Mouse (Mus musculus) embryo, embryonic 11.5 days (tissue): Measurements from ENCODE around the gene Abhd8.

Experiments
- DNase-seq: peaks from one replicate; pipeline ENCODE4 v3.0.0-alpha.2; 2012; ENCODE audit warnings: low read depth, low spot score

Gene Abhd8

GRCm38 (mm10) chr8:71463188-71464033, at the start of gene Abhd8:
Gene Abhd8 (minus strand): TSS chr8:71463655.
- DNase-seq, result peak; percentile 94

DNA sequence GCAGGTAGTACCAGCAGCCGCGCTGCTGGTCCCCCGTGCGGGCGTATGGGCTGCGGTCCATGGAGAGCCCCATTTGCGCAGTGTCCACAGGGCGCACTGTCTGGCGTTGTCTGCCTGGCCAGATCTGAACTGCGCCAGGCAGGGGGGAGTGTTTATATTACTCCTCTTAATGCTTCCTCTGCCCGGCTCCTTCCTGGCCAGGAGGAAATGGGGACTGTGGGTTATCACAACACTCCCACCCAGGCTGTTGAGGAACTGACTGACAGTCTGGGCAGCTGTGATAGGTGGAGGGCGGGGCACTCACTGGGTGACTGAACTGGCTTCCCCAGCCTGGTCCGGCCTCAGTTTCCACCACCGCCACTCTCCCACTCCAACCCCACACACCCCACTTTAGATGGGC, 48.2 kb upstream of the Abhd8 start, which contains the start of gene Plvap:
TSS of gene Plvap (minus strand) at position 109 of the 400 bp plus-strand sequence.
- DNase-seq, result no peak

DNA sequence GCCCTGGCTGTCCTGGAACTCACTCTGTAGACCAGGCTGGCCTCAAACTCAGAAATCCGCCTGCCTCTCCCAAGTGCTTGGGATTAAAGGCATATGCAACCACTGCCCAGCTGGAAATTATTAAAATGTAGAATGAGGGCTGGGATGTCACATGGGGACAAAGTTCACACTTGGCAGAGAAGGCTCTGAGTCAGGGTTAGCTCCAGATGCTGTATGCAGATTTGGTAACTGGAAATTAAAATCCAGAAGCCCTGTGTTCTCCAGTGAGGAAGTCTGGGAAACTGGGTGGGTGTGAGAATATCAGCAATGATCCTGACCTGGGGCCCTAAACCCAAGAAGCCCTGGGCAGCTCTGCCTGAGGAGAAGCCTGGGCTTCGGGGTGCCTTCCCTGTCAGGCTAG, 45.9 kb upstream of the Abhd8 start:
- DNase-seq, result no peak

- peak; percentile 80 for DNase-seq
Observed at GRCm38 (mm10) chr8:71507589-71508104, 44.2 kb upstream of the Abhd8 start.

DNA sequence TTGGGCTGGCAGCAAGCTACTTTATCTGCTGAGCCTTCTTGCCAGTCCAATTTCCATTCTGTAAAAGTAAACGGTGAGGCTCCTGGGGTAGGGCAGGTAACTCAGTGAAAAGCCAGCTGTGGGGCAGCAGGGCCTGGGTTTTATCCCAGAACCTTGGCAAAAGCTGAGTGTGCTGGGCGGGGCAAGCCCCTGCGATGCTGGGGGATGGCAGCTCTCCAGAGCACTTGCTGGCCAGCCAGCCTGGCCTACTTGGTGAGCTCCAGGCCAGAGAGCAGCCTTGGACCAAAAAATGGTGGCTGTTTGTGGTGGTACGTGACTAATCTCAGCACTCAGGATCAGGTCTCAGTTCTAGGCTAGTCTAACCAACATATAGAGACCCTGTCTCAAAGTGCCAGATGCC, 42.5 kb upstream of the Abhd8 start:
- DNase-seq, result no peak

DNA sequence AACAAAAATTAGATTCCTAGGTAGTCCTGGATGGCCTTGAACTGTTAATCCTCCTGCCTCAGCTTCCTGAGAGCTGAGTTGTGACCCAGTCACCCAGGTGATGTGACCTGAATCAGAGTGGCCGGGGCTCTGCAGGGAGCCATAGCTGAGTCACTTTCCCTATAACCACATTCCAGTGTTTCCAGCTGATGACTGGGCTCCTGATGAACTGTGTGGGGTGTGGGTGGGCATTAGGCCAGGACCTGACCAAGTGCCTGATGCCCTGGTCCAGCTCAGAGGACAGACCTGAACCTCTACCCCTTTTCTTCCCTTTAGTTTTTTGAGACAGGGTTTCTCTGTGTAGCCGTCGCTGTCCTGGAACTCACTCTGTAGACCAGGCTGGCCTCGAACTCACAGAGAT, 41.9 kb upstream of the Abhd8 start:
- DNase-seq, result no peak

DNA sequence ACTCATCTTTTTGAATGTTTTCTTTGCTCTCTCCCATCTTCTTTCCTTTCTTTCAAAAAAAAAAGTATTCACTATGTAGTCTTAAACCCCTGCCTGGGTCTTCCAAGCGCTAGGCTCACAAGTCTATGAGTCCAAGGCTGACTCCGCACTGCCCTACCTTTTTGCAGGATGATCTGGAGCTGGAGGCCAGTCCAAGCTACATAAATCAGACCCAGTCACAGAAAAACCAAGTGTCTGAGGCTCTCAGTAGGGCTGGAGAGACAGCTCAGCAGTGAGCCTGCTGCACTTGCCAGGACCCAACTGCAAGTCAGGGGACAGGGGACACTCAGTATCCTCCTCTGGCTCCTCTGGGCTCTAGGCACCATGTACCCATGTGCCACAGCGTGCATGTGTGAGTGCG, 40.9 kb upstream of the Abhd8 start:
- DNase-seq, result no peak

DNA sequence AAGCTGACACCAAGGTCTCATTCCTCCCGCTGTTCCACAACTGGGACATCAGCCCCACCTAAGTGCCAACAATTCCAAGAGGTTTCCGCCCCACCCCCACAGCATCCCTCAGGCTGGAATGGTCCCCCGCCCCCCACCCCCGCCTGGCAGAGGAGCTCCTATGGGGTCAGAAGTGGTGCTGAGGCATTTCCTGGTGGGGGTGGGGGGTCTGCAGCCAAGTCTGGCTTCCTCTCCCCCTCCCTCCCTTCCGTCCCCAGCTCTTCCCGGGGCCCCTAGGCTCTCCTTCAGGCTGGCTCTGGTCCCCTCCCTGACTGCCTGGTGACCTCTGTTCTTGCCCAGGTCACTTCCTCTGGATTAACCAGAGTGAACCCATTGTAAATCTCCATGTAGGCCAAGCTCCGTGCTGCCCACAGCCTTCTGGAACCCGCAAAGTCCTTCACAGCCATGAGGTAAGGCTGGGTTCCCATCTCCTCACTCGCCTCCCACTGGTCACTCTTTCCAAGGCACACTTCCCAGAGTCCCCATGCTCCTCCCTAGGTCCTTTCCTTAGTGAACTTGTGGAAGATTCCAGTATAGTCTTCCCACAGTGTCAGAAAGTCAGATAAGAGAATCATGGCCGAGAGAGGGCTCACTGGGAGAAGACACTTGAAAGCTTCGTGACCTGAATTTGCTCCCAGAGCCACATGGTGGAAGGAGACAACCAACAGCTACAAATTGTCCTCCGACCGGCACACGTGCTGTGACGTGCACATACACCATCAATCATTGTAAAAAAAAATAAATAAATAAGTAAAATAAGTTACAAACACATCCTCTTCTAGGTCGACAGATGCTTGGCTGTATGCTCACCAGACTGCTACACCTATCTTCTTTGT, 35.6 kb upstream of the Abhd8 start:
- no peak for DNase-seq

- no peak for DNase-seq
Observed at GRCm38 (mm10) chr8:71497881-71498501, 34.5 kb upstream of the Abhd8 start.

DNA sequence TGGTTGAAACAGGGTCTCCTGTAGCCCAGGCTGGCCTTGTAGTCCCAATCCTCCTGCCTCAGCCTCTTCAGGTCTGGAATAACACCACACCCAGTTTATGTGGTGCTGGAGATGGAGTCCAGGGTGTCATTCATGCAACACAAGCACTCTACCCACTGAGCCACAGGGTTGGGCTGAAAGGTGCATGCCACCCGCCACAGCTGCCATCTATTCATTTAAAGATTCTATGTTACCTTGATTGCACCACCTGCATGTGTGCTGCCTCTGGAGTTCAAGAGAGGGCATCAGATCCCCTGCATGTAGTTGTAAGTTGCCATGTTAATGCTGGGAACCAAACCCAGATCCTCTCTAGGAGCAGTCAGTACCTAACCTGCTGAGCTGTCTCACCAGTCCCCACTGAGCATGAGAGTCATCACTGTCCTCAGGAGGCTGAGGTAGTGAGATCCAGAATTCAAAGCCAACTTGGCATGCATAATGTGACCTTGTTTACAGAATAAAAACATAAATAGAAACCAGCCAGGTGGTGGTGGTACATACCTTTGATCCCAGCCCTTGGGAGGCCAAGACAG, 33.7 kb upstream of the Abhd8 start:
- no peak for DNase-seq

- no peak for DNase-seq
Observed at GRCm38 (mm10) chr8:71496481-71496880, 33.0 kb upstream of the Abhd8 start.

- DNase-seq, result no peak
Observed at GRCm38 (mm10) chr8:71495811-71496210, 32.4 kb upstream of the Abhd8 start.

- DNase-seq, result peak; percentile 66
Observed at GRCm38 (mm10) chr8:71495039-71495438, 31.6 kb upstream of the Abhd8 start.

DNA sequence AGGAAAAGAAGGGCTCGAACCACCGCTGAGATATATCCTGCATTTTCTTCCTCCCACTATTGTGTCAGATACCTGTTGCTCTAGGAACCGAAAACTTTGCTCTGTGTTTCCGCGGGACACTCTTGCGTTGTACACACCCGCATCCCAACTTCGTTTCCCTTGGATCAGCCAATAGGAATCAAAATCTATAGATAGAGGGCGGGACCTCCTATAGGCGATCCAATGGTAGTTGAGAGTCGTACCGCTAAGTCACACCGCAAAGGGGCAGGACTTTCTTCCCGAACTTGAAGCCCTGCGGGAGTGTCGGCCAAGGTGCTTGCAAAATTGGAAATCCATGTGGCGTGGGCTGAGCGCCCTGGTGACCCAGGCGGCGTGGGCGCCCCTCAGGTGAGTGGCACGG, 25.0 kb upstream of the Abhd8 start:
- peak; percentile 89 for DNase-seq

DNA sequence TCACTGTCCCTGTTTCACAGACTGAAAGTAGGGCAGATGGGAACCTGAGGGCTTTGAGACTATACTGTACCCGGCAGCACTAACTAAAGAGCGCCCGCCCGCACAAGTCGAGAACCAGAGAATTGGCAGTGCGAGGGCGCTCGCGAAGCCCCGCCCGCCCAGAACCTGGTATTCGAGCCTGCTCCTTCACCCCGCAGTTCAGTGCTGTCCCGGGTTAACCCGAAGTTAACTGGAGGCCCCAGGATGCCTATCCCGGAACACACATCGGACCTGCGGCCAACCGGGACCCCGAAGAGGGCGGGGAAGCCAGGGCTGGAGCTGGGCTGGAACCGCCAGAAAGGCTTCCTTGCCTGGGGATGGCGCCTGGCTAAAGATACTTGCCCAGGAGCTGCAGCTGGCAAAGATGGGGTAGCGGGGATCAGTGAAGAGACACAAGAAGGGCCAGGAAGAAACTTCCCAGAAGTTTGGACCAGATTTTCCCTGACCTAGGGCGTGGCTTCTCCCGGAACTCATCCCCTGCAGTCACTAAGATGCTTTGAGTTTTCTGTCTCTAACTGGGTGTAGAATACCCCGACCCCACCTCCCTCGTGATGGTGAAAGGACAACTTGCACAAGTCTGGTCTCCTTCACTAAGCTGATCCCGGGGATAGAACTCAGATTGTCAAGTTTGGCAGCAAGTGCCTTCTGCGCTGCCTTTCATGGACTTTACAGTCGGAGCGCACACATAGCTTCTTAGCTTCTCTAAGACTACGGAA, 24.4 kb upstream of the Abhd8 start, which contains the start of gene Gtpbp3:
TSS of gene Gtpbp3 (plus strand) at position 413 of the 755 bp plus-strand sequence.
- no peak for DNase-seq

DNA sequence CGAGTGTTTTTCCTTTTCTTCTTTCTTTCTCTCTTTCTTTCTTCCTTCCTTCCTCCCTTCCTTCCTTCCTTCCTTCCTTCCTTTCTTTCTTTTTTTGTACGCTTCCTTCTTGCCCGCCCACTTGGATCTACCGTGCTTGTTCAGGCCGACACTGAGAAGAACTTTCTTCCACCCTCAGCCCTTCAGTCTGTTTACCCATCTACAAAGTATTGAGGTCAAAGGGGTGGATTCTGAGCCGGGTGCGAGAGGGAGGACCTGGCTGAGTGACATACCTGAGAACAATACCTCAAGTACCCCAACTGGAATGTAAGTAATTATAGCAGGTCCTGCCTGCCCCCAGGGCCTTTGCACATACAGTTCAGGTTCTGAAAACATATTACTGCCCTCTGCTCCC, 22.7 kb upstream of the Abhd8 start:
- DNase-seq, result no peak

DNA sequence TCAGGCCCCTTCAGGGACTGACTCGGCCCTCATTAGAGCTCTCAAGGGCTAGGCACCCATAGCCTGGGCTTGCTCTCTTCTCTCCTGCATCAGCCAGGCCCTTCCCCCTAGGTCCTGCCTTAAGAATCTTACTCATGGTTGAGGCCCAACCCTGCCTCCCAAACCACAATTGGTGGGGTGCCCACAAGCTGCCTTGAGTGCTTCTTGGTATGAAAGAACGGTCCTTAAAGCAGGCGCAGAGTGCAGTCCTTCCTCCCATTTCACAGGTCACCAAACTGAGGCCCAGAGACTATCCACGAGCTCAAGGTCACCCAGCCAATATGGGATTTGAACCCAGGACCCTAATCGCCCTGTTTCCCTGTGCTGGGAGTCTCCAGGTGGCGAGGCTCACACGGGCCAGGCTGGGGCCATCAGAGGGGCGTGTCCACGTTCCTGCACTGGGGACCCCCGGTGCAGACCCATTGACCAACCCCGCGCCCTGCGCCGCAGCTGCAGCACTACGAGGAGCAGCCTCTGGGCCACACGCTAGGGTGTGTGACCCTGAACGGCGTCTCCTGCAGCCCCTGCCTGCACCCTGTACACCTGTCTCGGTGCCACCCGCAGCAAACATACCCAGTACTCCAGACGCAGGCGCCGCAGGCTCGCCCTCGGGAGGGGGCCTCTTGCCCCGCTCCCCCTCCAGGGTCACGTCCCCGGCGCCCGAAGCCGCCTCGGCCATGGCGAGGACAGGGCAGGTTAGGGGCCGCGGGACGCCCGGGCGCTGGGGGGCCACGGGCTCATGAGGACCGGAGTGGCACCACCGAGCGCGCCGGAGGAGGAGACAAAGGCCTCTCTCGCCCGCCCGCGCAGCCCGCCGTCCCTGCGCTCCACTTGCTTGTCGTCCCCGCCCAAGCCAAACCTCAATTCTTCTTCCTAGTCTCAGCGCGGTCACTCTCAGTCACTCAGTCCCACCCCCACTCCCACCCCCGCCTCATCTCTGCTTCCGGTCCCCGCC, 22.0 kb upstream of the Abhd8 start, which contains the start of gene Ano8:
TSS of gene Ano8 (minus strand) at position 822 of the 994 bp plus-strand sequence.
- DNase-seq, result no peak

DNA sequence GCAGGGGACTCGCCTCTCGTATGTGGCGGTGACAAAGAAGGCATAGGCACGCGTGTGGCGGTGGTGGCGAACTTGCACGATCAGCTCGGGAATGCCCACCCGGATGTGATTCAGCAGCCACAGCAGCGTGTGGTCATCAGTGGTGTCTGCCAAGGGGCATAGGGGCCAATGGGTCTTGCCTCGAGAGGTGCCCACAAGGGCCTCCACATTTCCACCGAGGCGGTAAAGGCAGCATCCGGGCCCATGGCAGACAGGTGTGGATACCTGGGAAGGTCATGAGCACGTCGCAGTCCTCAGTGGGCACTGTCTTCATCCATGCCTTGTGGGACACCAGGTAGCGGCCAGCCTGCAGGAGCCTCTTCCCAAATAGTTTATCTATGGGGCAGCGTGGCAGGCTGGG, 21.3 kb upstream of the Abhd8 start:
- DNase-seq, result no peak

GRCm38 (mm10) chr8:71483932-71484331, 20.5 kb upstream of the Abhd8 start:
- DNase-seq, result no peak
